Mouse (Mus musculus): ENCODE data around the gene Tenm2.
A peak's percentile ranks its signal among the peaks of the same experiment; 100 is the strongest.

The Tenm2 gene

DNA sequence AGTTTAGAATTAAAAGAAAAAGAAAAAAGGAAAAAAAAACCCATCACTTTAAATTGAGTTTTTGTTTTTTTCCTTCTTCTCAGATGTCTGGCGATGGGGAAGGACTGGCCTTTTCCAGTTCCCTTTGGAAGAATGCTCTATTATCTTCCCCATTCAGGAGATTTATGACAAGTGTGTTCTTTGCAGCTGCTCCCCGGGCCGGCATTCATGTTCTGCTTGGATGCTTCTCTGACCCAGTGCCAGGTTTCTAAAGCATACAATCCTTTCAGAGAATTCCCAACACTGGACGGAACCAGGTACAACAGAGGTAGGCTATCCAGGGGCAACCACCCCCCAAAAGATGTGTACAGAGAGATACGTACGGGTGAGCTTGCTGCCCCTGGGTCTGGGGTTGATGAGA, 1132.2 kb downstream of the Tenm2 start:
- no peak for DNase-seq

DNA sequence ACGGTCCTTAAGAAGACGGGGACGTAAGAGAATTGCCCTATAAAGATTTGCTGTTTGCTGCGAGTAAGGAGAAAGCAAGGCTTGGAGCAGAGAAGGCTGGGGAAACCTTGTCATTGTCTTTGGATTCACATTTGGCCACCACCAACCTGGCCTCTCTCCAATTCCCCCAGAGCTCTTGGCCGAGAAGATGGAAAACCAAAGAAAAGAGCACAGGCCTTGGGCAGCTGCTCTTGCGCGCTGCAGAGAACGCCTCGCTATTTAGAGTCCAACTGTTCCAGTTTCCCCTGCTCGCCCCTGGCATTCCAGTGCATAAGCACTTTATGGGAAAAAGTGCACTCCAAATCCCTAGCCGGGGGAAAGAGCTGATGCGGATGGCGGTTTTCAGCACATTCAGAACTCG, 1139.5 kb downstream of the Tenm2 start:
- DNase-seq = no peak

DNA sequence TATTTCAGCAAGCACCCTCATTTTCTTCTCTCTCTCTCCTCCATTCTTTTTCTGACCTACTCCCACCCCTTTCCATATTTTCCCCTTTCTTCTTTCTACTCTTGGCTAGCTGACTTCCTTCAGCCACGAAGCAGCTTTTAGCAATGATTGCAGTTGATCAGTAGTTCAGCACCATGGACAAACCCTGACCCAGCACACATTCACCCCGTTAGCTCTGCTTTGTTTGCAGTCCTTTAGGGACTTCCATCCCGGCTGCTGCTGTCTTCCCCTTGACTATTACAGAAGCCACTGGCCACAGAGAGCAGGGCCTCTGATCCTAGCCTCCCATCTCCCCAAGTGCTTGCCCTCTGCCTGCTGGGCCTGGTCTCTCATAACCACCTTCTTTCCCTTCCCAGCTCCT, 1145.6 kb downstream of the Tenm2 start:
- DNase-seq = peak; percentile 57

DNA sequence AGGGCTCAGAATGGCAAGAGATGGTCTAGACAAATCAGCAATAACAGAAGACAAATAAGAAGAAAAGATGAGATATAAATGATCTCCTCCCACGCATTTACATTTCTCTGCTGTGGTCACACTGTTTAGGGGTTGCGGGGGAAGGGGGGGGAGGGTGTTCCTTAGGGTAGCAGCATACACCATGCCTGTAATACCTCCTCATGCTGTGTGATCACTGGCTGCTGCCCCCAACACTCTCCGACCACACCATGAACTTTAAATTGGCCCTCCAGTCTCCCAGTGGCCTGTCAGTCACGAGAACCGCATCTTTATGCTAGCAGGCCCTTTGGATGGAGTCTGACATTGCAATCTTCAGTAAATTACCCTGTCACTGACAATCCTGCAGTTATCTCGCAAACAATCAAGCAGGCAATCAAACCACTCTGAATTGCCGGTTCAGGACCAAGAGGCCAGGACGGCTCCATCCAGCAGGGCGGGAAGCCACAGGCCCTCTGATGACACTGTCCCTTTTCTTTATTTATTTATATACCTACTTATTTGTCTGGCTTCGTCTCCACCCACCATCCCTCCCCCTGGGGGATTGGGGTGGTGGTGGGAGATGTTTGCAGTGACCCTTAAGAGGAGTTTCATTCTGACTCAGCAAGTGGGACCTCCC, 1154.2 kb downstream of the Tenm2 start:
- DNase-seq = peak; percentile 10

DNA sequence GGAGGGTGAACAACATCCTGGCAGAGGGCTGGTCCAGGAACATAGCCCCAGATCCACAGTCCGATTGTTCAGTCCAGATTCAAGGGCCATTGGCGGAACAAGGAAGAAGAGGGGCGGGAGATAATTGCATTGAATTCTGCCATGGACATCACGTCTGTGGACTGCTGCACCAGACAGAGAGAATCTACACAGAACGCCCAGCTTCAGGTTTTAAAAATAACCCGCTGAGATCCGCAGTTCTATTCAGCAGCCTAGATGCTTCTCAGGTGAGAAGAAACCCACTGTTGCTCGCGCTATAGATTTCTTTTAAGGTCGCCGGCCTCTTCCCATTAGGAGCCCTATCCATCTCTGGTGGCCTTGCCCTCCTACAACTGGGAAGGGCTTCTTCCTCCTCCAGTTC, 1155.0 kb downstream of the Tenm2 start:
- no peak for DNase-seq

DNA sequence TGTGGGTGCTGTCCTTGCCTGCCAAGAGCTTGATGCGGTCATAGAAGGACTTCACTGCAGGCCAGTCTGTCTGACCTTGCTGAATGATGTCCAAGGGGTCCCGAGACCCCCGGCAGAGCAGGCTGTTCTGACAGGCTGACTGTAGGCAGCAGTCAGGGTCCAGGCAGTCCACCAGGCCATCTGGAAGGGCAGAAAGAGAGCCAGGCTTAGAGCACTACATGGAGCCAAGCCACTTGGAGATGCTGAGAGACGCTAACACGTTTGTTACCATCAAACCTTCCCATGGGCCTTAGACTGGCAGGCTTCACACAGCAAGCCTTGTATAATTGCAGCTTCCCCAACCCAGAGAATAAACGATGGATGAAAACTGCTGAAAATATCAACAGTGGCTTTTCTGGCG, 1157.4 kb downstream of the Tenm2 start:
- DNase-seq = no peak

DNA sequence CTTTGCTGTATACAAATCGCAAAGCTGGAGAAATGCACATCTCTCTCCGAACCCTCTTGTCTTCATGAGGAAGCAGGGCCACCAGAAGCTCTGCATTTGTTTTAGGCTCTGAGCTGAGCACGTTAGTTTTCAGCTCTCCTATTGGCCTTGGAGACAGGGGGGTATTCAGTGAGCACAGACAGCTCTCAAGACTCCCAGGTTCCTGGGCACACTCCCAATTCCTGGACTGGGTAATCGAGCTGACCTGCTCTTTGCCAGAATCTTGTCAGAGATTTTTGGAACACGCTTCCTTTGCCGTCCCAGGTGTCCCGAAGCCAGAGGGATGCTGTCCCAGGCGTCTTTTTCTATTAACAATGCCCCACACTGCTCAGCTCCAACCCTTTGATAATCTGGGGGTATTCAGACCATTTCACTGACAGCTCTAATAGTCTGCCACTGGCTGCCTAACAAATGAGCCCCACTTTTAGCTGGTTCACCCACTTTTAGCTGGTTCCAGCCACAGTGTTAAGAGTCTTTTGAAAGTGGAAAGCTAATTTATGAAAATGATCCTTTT, 1161.7 kb downstream of the Tenm2 start:
- no peak for DNase-seq

DNA sequence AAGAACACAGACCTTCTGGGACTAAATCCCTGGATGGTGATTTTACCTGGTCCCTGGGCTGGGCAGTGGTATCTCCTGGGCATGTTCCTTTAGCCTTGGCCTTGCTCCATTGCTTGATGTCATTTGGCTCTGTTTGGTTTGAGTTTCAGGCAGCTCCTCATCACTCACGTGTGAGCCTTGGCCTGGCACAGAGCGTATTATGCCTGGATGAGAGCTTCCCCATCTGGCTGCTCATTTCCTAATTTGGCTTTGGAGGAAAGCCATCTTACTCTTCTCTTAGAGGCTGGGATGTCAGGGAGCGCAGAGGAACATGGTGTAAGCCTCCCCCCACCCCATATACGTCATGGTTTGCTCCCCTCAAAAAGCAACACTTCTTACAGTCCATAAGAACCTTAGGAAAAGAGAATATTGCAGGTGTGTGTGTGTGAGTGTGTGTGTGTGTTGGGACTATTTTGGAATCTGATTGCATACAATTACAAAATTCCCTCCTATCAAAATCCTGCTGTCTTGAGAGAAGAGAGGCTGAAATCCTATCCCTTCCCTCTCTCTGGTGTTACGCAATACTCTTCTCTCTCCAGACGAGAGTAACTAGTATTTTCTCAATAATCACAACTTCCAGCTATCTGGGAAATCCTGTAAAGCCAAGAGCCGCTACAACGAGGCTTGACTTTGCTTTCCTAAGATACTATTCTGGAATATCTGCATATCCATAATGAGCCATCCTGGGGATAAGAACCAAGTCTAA, 1162.5 kb downstream of the Tenm2 start:
- no peak for DNase-seq

DNA sequence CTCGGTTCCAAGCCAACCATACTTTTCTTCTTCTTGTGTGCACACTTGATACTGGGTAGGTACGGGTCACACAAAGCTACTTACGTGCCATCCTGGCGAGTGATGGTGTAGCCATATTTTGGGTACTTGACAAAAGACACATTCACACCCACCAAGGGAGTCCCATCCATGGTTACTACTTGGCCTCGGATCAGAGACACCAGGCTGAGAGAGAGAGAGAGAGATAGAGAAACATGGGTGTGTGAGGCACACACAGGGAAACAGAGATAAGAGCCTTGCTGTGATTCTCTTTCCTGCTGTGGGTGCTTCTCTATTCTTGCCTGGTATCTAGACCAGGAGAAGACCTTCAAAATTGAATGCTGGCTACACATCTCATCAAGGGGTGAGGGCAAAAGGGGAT, 1163.1 kb downstream of the Tenm2 start:
- no peak for DNase-seq

DNA sequence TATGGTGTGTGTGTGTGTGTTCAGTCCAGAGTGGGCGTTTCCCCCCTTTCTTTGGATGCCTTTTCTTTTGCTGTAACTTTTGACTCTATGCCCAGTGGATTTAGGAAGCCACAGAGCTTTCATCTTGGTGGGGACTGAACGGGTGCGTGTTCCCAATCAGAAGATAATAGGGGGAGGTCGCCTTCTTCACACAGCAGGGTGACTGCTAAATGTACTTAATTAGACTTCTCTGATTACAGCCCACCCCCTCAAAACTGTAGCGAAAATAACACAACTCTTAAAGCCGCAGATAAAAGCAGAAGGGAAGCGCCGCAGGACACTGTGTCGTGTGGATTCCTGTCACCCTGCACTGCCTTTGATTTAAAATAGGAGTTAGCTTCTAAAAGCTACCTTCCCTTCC, 1163.7 kb downstream of the Tenm2 start:
- DNase-seq = no peak

DNA sequence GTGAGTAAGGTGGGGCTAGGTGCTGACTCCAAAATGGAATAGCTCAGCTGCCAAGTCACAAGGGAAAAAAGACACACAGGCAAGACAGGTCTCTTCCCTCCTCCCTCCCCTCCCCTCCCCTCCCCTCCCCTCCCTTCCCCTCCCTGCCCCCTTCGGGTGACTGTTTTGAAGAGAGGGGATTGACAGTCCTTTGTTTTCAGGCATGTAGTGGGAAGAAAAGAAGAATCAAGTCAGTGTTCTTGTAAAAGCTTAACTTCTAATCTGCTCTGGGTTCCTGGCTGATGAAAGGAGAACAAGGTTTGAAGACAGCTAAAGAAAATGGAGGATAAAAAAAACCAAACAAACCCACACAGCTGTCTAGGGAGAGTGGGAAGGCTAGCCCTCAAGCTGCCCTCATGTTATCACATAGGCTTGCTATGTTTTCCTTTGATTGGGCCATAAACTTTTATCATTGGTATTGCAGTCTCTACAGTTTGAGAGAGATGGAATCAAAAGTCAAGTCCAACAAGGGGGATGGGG, 1176.4 kb downstream of the Tenm2 start:
- DNase-seq = no peak

DNA sequence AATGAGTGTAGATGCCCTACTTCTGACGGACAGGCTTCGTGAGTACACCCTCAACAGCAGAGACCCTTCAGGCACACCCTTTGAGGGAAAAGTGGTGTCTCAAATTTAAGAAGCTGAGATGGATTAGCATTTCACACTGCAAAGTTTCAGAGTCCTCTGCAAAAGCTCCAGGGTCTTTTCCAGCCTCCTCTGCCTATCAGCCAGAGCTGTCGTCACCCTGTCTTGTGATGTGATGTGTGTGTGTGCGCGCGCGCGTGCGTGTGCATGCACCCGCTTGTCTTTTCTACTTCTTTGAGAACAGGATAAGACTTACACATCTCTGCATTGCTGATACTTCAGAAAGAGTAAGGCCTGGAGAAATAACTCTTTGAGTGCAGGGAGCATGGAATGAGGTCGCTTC, 1179.2 kb downstream of the Tenm2 start:
- no peak for DNase-seq

DNA sequence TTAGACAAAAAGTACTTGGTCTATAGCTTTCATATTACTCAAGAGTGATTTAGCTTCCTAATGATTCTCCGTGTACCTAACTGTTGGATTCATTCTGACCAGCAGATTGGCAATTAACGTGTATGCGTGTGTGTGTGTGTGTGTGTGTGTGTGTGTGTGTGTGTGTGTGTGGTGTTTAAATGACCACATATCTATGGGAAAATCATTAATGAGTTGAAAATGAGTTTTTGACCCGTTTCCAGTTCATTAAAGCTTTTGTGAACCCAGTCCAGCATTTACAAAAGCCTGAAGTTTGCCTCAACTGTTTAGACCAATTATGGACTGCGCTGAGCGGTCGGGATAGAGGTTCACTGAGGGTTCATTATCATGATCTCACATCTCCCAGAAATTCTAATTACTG, 1181.4 kb downstream of the Tenm2 start:
- DNase-seq = no peak

DNA sequence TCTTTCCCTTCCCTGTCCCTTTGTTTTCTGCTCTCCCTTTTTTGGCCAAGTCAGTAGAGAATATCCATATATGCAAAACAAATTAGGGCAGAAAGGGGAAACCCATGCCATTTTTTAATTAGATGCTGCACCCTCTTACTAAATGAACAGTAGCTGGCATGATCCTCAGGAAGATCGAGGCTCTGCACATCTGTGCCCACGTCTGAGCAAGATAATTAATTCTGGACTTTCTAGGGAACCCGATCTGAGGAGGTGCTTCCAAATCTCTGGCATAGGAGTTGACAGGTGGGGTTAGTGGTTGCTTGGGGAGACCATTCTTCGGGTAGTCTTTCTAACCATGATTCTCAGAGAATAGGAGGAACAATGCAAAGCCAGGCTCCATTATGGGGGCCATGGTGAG, 1182.3 kb downstream of the Tenm2 start:
- DNase-seq = no peak

DNA sequence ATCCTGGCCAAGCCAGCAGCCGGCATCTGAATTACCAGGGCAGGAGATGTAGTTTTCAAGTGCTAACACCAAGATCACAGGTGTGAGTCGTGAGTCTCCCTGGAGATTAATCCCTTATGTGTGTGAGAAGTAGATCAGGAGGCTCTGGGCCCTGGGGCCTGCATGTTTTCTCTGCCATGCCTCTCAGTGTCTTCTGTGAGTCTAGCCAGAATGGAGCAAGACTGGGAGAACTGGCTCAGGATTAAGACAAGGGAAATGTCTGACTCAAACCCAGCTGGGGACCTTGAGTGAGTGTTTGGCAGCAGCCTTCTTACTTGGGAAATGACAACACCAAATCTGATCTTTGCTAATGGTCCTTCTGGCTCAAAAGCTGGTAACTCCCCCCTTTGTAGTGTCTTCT, 1183.2 kb downstream of the Tenm2 start:
- DNase-seq = no peak

DNA sequence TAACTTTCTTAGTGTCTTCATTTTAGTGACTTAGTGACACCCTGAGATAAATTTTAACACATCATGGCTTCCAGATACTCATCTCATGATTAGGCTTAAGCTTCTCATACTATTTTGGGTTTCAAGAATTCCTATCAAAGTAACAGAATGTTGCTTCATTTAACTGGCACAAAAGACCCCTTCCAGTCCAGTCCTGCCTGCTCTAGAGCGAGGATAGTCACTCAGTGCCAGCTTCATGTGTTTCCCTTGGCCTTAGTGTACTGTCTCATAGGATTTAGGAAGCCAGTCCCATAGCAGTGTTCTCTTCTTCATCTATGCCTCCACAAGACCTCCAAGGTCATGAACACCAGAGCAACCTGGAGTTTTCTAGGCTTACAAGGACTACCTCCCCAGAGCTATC, 1183.7 kb downstream of the Tenm2 start:
- DNase-seq = no peak

DNA sequence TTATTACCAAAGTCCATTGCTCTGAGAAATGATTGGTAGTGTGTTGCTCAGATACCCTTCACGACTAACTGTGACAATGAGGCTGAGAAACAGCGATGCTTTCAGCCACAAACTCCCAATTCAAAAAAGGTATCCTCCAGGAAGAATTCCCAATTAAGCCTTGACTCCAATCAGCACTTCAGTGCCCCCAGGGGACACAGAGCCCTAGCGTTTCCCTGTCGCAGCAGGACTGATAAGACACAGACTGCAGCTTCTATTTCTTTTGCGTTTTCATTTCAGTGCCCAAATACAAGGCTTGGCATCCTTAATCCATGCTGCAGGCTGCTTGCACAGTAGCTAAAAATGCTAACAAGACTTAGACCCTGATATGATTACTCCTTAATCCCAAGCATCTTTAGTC, 1186.2 kb downstream of the Tenm2 start:
- no peak for DNase-seq

DNA sequence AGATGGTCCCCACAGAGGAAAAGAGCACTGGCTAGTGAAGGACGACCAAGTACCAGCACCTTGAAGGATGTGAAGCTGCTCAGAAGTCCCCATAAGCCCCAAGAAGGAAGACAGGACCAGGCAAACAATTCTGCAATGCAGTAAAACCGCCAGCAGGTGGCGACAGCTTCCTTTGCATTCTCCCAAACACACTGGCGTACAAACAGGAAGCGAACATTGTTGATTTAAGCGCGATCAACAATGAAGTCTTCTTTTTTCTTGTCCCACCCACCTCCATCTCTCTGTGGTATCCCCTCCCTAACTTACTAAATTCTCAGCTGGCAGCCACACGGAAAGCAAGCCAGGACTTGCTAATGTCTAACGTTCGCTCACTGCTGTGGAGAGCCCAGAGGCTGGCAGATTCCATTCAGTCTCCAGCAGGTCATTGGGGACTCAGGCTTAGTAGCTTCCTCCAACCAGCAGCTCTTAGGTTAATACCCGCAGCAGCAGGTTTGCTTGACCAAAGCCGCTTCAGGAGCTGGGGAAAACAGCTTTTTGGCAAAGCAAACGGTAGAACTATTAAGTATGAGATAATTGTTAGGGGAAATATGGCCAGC, 1190.0 kb downstream of the Tenm2 start:
- peak; percentile 86 for DNase-seq

DNA sequence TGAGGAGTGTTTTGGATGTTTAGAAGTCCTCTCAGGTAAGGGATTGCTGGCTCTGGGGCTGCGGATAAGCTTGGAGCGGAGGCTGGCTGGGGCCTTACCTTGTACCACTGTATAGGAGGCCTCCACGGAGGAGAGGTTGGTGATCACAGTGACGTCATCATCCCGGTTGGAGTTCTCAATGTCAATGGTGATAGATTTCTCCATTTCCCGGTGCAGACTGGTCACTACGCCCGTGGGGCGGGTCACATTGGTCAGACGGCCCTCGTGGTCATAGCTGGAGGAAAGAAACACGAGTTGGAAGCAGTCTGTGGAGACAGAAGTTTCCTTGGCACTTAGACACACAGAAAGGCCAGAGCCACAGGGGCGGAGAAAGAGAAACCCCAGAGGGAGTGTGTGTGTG, 1194.4 kb downstream of the Tenm2 start:
- DNase-seq = no peak

DNA sequence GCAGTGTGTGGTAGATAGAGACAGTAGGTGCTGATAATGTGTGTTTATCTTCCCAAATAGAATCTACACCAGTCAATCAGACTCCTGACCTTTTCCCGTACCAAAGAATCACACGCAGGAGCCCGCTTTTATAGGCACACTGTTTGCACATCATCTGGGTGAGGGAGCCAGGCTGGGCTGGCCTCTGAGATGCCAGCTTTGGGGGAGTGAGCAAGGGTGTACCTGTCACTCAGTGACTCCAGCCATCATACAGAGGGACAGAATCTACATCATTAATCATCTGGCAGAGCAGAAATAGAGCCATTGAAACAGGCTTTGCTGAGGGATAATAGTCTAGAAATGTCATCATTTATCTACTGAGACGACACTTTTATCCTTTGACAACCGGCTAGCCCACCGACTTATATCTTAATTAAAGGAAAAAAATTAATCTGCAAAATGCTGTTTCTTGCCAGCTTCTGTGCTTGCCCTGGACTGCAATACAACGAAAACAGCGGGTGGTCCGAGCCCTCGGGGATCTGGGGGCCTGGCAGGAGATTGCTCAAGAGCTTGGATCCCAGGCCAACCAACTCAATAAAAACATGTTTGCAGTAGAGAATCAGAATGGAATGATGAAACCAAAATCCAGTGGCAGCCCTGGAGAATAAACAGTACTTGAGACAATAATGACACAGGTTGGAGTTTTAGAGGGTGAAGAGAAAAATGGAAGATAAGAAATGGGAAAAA, 1195.1 kb downstream of the Tenm2 start:
- no peak for DNase-seq

DNA sequence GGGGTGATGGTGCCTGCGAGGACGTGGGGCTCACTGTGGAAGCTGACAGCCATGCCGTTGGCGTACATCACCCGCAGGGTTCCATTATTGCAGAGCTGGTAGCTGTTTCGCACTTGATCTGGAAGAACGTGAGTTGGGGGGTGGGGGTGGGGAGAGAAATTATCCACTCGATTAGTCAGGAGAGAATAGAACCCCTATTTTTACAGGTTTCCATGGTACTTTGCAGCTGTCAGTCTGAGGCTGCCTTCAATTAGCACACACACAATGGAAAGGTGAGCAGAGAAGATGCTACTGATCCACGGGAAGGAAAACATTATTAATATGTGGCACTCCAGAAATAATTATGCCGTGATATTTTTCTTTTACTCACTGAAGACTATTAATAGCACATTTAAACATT, 1195.9 kb downstream of the Tenm2 start:
- DNase-seq = no peak

DNA sequence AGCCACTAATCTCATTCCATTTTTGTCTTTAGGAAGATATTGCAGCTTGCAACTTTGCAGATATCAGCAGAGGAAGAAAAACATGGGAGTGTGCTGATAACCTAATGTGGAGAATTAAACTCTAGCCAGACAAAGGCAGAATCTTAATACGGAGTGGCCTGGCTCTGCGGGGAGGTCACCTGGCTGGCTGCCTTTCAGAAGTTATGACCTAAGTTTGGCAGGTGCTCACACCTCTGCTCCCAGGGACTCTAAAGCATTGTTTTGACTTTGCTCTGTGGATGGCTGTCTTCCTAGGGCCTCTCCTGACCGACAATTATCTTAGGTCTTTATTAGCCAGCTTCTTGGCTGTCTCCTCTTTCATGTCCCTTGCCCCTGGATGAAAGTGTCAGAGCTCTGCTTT, 1197.4 kb downstream of the Tenm2 start:
- DNase-seq = no peak

DNA sequence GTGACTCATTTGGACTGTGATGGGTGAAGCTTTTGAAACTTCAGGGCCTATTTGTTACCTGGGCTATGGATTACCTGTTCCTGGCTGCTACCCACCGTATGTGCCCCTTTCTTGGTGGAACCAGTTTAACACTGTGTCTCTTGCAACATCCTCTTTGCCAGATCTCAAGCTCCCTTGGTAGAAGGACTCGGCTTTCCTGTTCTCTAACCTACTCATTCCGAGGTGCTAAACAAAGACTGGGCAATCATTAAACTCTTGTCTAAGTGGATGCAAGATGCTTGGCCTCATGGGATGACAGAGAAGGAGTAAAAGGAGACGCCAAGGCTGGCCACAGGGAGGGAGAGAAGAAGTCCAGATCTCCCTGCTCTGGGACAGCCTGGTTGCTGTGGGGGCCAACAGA, 1198.5 kb downstream of the Tenm2 start:
- no peak for DNase-seq
